Mouse (Mus musculus): ENCODE results near the gene Il17f. TPM values are rescaled to one million over a fixed set of nuclear protein-coding genes. Genes with fewer than 3 reads are reported as not detected.

Il17f gene
- polyA plus RNA-seq, 1 experiment from 2014 or later = 0.37 TPM

Other genes with a start within 250 kb of the Il17f start
- 0.10 and 0.20 TPM in 2 replicates for gene Pkhd1, start 172.6 kb downstream of the Il17f start, polyA plus RNA-seq (2015; fragmentation: Nextera tagmentation; extraction: Ambion mirVana)
- not detected in 2 replicates for gene Il17a, start 59.7 kb downstream of the Il17f start, polyA plus RNA-seq (2015; fragmentation: Nextera tagmentation; extraction: Ambion mirVana)
- 115 and 118 TPM in 2 replicates for gene Mcm3, start 29.7 kb upstream of the Il17f start, polyA plus RNA-seq (2015; fragmentation: Nextera tagmentation; extraction: Ambion mirVana)
- 5.7 and 6.0 TPM in 2 replicates for gene Paqr8, start 100.0 kb upstream of the Il17f start, polyA plus RNA-seq (2015; fragmentation: Nextera tagmentation; extraction: Ambion mirVana)
- gene Efhc1, start 161.0 kb upstream of the Il17f start, polyA plus RNA-seq (2015; fragmentation: Nextera tagmentation; extraction: Ambion mirVana) = 2.9 and 3.4 TPM in 2 replicates

Data from limb, embryonic 15.5 days (tissue).